Mouse (Mus musculus) urinary bladder, postnatal 4 days (tissue): ENCODE data around the gene Rflna.

Experiments
- DNase-seq, 2 experiments: peaks; one replicate each; pipeline ENCODE4 v3.0.0; 2021 to 2022; ENCODE audit warnings: low spot score in 2 of 2

Rflna gene

DNA sequence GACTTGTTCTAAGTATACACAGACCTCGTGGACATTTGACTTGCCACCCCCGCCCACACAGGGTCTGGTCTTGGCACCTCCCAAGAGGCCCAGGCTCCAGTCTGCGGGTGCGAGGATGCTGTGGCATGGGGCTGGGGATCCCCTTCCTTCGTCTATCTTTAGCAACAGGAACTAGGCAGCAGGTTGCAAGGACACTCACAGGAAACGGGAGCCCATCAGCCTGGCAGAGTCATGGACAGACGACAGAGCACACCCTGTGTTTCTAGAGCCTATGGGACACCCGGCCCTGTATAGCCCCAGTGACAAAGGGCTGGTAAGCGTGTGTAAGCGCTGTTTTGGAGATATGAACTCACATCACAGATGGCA is 49.2 kb downstream of the Rflna start:
- DNase-seq, result no peak

DNA sequence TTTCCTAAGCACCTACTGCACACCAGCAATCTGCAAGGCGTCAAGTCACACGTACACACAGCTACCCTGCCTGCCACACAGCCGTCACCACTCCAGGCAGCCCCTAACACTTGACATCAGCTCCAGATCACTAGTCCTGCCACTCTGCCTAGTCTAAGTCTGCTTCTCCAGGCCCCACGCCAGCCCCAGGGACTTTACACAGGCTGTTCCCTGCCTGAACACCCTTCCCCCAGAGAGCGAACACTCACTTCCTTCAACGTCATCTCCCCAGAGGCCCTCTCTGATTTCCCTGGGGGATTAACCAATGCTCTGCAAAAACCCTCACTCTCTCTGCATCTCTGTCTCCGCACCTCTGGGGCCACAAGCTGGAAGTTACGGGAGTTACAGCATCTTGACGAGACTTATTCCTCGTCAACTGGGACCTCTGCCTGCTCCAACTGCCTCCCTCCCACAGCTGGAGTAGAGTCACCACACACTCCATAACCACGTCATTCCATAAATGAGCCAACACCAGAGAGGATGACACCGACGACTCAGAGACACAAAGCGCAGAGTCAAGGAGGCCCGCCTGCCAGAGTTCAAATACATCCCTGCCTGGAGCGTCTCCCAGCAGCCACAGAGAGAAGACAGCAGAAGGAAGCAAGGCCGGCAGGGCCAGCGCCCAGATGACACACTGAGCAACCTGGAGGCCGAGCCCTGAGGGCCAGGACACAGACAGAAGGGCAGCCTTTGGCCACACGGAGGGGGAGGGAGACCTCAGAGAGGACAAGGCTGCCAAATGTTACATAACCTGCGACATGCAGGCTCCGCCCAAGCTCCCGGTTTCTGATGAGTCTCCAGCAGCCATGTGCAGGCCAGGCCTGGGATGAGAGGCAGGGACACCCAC is 49.8 kb downstream of the Rflna start:
- peak in 1 of 2 experiments; percentile 48 for DNase-seq

DNA sequence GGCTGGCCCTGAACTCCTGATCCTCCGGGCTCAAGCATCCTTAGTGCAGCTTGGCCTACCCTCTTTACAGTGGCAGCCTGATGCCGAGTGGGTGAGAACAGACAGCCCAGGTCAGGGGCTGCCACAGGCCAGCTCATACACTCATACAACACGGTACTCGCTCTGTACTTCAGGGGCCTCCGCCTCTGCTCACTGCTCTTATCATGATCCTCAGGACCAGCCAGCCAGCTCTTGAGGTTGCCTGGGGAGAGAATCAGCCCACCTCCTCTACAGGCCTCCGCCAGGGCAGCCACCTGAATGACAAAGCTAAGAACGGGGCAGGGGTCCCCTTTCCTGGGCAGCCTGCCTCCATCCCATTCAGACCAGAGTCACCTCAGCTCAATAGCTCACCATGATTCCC is 50.6 kb downstream of the Rflna start:
- no peak for DNase-seq

DNA sequence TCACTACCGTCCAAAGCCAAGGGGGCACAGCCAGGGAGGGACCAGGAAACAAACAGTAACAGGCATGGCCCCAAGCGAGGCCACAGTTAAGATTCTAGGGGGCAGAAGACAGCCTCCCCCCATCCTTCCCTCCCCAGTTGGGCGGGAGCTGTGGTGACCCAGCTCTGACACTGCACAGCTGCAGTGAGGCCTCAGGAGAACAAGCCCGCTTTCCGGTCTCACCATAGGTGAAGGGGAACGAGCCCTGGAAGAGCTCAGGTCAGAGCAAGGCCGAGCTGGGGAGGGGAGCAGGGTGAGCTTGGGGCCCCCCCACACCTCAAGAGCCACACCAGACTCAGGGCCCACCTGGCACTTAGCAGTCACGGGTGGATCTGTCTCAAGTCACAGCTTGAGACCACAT is 52.9 kb downstream of the Rflna start:
- DNase-seq, result no peak

DNA sequence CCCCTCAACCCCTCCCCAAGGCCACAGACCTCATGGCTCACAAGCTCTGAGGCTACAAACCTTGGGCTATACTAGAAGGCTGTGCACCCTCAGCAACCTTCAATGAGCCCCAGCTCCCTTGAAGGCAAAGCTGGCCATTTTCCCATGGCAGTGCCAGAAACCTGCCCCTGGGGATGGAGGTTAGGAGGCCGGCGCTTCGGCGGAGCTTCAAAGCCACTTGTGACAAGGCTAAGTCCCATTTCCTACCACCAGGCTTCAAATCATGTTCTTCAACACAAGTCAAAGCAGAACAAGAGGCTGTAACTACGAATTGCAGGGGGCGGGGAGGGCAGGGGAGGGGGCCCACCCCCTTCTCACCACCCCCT is 53.3 kb downstream of the Rflna start:
- DNase-seq, result no peak

DNA sequence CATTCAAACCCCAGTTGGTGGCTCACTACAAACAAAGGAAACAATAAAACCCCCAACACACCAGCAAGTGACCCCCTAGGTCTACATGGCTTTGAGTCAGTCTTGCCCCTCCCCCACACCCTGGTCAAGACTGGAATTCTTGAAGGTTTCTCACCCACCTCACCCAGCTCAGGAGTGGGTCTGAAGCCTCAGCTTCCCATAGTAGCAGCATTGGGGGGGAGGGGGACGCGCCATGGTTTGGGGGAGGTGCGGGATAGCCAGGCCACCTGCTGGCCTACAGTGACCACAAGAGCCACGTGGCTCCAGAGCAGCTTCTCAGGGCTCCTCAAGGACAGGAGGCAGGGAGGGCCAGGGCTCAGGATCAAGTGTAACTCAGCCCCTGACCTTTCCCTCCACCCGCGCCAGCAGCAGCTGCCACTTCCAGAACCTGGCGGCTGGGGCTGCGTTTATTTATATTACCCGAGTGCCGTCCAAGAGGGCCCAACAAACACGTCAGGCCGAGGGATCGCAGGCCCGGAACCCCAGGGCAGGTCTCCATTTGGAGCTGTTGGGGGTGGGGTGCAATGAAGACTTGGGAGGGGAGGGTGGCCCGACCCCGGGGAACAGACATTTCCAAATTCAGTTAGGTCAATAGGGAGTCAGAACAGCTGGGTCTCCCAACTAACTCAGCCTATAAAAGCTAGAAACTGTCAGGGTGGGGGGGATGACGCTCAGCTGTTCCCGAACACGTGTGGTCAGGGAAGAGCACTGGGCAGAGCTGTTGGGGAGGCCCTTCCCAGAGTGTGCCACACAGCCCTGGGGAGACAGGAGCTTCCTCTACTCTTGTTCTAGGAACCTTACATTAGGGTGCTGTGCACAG is 53.9 kb downstream of the Rflna start:
- peak; percentile 59 to 69 for DNase-seq

DNA sequence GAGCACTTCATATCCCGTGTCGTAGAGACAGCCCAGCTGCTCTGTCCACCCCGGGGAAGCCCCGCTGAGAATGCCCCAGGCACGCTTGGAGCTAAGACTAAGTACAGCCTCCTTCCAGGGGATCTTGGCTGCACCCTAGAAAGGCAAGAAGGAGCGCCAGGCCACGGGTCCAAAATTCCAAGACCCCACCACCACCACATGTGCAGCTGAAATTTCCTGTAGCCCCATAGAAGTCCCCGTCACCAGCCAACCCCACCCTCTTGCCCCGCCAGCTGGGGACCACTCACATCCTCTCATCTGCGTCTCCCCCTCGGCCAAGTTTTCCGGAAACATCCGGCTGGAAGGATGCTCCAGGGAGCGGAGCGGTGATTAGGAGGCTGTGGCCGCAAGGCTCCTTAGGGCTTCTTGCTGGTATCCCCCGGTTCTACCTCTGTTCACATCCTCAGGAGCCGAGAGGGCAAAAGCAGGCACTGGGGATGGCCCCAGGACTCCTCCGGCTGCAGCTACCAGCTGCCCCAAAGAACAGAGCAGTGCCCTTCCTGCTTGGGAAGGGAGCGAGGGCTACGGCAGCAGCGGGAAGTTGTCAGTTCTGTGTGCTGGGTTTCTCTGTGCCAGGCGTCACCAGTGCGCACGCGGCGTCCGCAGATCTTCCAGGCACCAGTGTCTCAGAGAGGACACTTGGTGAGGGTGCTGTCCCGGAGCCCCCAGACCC is 54.7 kb downstream of the Rflna start:
- no peak for DNase-seq

DNA sequence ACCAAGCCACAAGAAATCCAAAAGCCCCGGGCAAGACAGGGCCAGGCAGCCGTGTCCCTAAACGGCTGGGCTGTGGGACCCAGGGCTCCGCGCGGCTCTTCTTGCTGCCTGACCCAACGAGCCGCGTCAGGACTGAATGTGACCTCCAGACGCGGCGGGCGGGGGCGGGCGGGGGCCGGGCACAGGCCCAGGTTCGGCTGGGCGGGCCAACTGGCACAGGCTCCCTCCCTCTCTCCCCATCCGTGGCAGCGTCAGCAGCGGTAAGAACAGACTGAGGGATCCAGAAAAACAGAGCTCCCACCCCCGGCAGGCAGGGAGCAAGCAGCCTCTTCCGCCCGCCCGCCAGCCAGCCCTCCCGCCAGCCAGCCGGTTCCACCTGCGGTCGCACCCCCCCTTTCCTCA is 55.2 kb downstream of the Rflna start:
- DNase-seq, result peak; percentile 69 to 75
